Mouse (Mus musculus) heart, postnatal 0 days (tissue): ENCODE measurements at regions not wholly inside any gene's neighbourhood (a gene's known extent, or its start where the extent isn't known, plus 50 kb on each side); places are given as distances from the start of the nearest gene placed in this dataset.

Source experiments
- ATAC-seq: fragments of 200-750 bp; cut with Nextera tagmentation; 2 replicates; pipeline ENCODE4 v1.8.0; 2017; ENCODE audit warnings: low read depth, moderate number of reproducible peaks, moderate library complexity; ENCODE audit not compliant: insufficient read depth
- DNase-seq: peaks from one replicate; pipeline ENCODE4 v3.0.0-alpha.2; 2016; ENCODE audit warnings: low spot score
- H3K27ac ChIP-seq: fragments of 300-500 bp; sonication (generic); 2 replicates; pipeline ENCODE4 v1.5.1; 2014; ENCODE audit warnings: low read depth, mild to moderate bottlenecking
- H3K27me3 ChIP-seq: fragments of 300-500 bp; sonication (generic); 2 replicates; pipeline ENCODE4 v1.6.1; 2014; ENCODE audit warnings: low read length, mixed read lengths; ENCODE audit not compliant: control insufficient read depth, insufficient read depth
- H3K36me3 ChIP-seq: fragments of 300-500 bp; sonication (generic); replicated peaks from 2 replicates; pipeline ENCODE4 v1.6.1; 2014; ENCODE audit warnings: low read length, mixed read lengths; ENCODE audit not compliant: control insufficient read depth, insufficient read depth
- H3K4me1 ChIP-seq: fragments of 300-500 bp; sonication (generic); 2 replicates; pipeline ENCODE4 v1.6.1; 2014; ENCODE audit warnings: antibody characterized with exemption; ENCODE audit not compliant: control insufficient read depth, insufficient read depth
- H3K4me2 ChIP-seq: fragments of 300-500 bp; sonication (generic); 2 replicates; pipeline ENCODE4 v1.6.1; 2014; ENCODE audit warnings: low read depth, mild to moderate bottlenecking, low read length, moderate library complexity
- H3K4me3 ChIP-seq: fragments of 300-500 bp; sonication (generic); 2 replicates; pipeline ENCODE4 v1.5.1; 2014; ENCODE audit warnings: low read depth, low read length
- H3K9ac ChIP-seq: fragments of 300-500 bp; sonication (generic); replicated peaks from 2 replicates; pipeline ENCODE4 v1.6.1; 2014; ENCODE audit warnings: low read depth, low read length, mixed read lengths
- H3K9me3 ChIP-seq: fragments of 300-500 bp; sonication (generic); replicated peaks from 2 replicates; pipeline ENCODE4 v1.6.1; 2016; ENCODE audit warnings: low read length; ENCODE audit not compliant: control insufficient read depth
- CTCF ChIP-seq: IDR thresholded peaks from 2 replicates; pipeline ENCODE4 v1.5.1; 2016; ENCODE audit warnings: antibody characterized with exemption, control low read depth, low read depth
- EP300 ChIP-seq: IDR thresholded peaks from 2 replicates; pipeline ENCODE4 v1.6.1; 2016; ENCODE audit warnings: antibody characterized with exemption, low read depth
- WGBS: fragments of 180-500 bp; shearing (Covaris S2); extraction: QIAGEN DNeasy Blood & Tissue Kit; methylation state at CpG from one replicate; pipeline ENCODE4 v1.1.7; 2014; 5-methylcytosine and 5-hydroxymethylcytosine counted together

DNA sequence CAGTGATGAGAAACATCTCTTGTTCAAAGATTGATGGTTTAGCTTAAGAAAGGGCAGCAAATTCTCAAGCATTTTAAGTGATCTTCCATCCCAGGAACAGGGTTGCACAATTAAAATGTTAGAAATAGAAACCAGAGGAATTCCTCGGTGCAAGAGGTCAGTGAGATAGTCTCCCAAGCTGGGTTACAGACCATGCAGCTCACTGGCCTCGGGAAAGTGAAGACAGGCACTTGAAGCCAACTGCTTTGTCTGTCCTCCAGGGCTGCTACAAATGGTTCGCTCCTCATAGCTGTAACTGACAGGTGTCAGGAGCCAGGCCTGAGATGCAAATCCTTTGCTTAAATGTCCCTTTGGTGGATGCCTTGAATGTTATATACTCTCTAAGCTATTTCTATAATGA is 306.2 kb upstream of the Jag1 start:
- 0 out of 2 replicates have a peak, but pooled peaks cover 7% of the 10 kb centered on the region for H3K4me1 ChIP-seq
- DNase-seq = no peak
- no peak overlapping the region for H3K4me3 ChIP-seq
- no peaks in the 10 kb centered on the region for H3K9me3 ChIP-seq
- 19% methylated on average over 3 of the region's 3 CpGs for WGBS
- no peak for ATAC-seq
- TF ChIP-seq EP300 (no peak), CTCF (no peak)
- no peaks in the 10 kb centered on the region for H3K27me3 ChIP-seq
- no peaks in the 10 kb centered on the region for H3K36me3 ChIP-seq
- no peak overlapping the region for H3K27ac ChIP-seq
- H3K9ac ChIP-seq = no peak overlapping the region
- no peak overlapping the region for H3K4me2 ChIP-seq

GRCm38 (mm10) chr2:137419678-137420077 is 303.2 kb upstream of the Jag1 start:
- WGBS = 38% methylated on average over 4 of the region's 4 CpGs
- Histone ChIP-seq H3K4me2 (no peak overlapping the region), H3K9ac (no peak overlapping the region), H3K9me3 (no peaks in the 10 kb centered on the region), H3K4me3 (no peak overlapping the region), H3K36me3 (no peaks in the 10 kb centered on the region), H3K27me3 (no peaks in the 10 kb centered on the region), H3K4me1 (0 out of 2 replicates have a peak, but pooled peaks cover 7% of the 10 kb centered on the region), H3K27ac (peak overlapping the region; percentile 34; the same call in 1 of the 2 replicates)
- ATAC-seq (peak; percentile 71), DNase-seq (peak; percentile 66)
- TF ChIP-seq CTCF = no peak
- peak; percentile 48; the same call in 1 of the 2 replicates for TF ChIP-seq EP300

- peaks cover 9% of the 10 kb centered on the region; the same call in 1 of the 2 replicates for H3K4me1 ChIP-seq
- H3K9me3 ChIP-seq = no peaks in the 10 kb centered on the region
- no peak overlapping the region for H3K4me2 ChIP-seq
- no peak overlapping the region for H3K27ac ChIP-seq
- H3K4me3 ChIP-seq = no peak overlapping the region
- DNase-seq (no peak), ATAC-seq (no peak)
- no peak overlapping the region for H3K9ac ChIP-seq
- TF ChIP-seq EP300 (no peak), CTCF (no peak)
- WGBS = 84% methylated on average over 6 of the region's 6 CpGs
- no peaks in the 10 kb centered on the region for H3K27me3 ChIP-seq
- no peaks in the 10 kb centered on the region for H3K36me3 ChIP-seq
Observed at GRCm38 (mm10) chr2:137417691-137418090, 301.2 kb upstream of the Jag1 start.

- WGBS = 31% methylated on average over 3 of the region's 3 CpGs
- no peak for TF ChIP-seq EP300
- no peak for TF ChIP-seq CTCF
- Histone ChIP-seq H3K4me1 (peaks cover 5% of the 10 kb centered on the region; the same call in 1 of the 2 replicates), H3K4me3 (no peak overlapping the region), H3K27ac (no peak overlapping the region), H3K9ac (no peak overlapping the region), H3K36me3 (no peaks in the 10 kb centered on the region), H3K27me3 (no peaks in the 10 kb centered on the region), H3K9me3 (no peaks in the 10 kb centered on the region), H3K4me2 (no peak overlapping the region)
- no peak for DNase-seq
- 0 out of 2 replicates have a peak, but pooled peaks have one; percentile 41 for ATAC-seq
Observed at GRCm38 (mm10) chr2:137413432-137413831, 297.0 kb upstream of the Jag1 start.

- Histone ChIP-seq H3K4me3 (no peak overlapping the region), H3K27ac (no peak overlapping the region), H3K36me3 (no peaks in the 10 kb centered on the region), H3K4me1 (peaks cover 5% of the 10 kb centered on the region; the same call in 1 of the 2 replicates), H3K9ac (no peak overlapping the region), H3K9me3 (no peaks in the 10 kb centered on the region), H3K4me2 (no peak overlapping the region), H3K27me3 (no peaks in the 10 kb centered on the region)
- ATAC-seq (no peak), DNase-seq (no peak)
- 69% methylated on average over 2 of the region's 2 CpGs for WGBS
- no peak for TF ChIP-seq EP300
Observed at GRCm38 (mm10) chr2:137409611-137410010, 293.2 kb upstream of the Jag1 start.

GRCm38 (mm10) chr2:137408294-137408693 is 291.9 kb upstream of the Jag1 start:
- Histone ChIP-seq H3K27ac (no peak overlapping the region), H3K4me1 (0 out of 2 replicates have a peak, but pooled peaks cover under 1% of the 10 kb centered on the region), H3K4me2 (no peak overlapping the region), H3K9me3 (no peaks in the 10 kb centered on the region), H3K36me3 (no peaks in the 10 kb centered on the region), H3K4me3 (no peak overlapping the region), H3K27me3 (no peaks in the 10 kb centered on the region), H3K9ac (no peak overlapping the region)
- 87% methylated on average over 2 of the region's 2 CpGs for WGBS
- DNase-seq (no peak), ATAC-seq (no peak)
- TF ChIP-seq EP300 (no peak), CTCF (no peak)
